Mouse (Mus musculus) pancreas, adult 10 weeks (tissue): ENCODE data around the gene Pxylp1. TPM values are rescaled to one million over a fixed set of nuclear protein-coding genes. Genes with fewer than 3 reads are reported as not detected.

Experiments used
- polyA plus RNA-seq: library from polyadenylated mRNA; stranded (reverse); fragments of 350-450 nt; fragmentation: Illumina TruSeq; extraction: RNeasy Lipid Tissue Mini Kit (QIAGEN cat#74804); gene quantifications from one replicate; pipeline ENCODE4 v1.2.3, GENCODE M21; 2015; ENCODE audit warnings: low read depth, low replicate concordance; ENCODE audit not compliant: insufficient read depth

Gene Pxylp1
- 3.8 TPM for polyA plus RNA-seq

DNA sequence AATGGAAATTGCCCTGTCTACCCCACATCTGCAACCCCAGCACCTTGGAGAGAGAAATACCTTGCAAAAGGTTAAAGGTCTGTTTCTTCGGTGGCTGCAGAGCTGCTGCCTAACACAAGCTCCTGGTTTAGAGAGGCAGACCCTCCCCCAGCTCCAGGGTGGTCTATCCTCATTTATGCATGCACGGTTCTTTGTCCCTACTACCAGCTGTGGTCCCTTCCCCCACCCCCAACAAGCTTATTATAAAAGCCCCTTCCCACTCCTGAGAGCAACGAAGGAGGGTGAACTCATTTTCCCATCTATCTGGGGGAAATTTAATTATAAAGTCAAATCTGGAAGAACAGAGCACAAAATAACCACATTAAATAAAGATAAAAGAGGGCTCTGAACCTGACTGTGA, at the start of gene Pxylp1:
TSS of gene Pxylp1 (minus strand) at position 124 of the 400 bp plus-strand sequence.

Other genes starting within 250 kb of the Pxylp1 start
- gene Zbtb38, start 139.8 kb downstream of the Pxylp1 start, polyA plus RNA-seq, result 3.1 TPM
- gene Spsb4, start 126.2 kb upstream of the Pxylp1 start, polyA plus RNA-seq, result not detected
- gene Slc25a36, start 218.5 kb upstream of the Pxylp1 start, polyA plus RNA-seq, result 14.4 TPM